ENCODE assay signal across 12 mouse cellular contexts in genomic region chr3:148762541-148763225, GRCm38 (mm10).
DNase-seq lines count a peak whose midpoint lies in the region; ATAC-seq lines count a peak whose summit lies in the region.
"Had no signal": no experiment of that assay in that cellular context is flagged by ENCODE, and none has a peak within 500 bp of the region (broad histone marks: within the 10 kb centered on the region; RNA-seq: fewer than 3 reads in every experiment).

No protein-coding gene starts in this region.

- 20% methylated on average over 11 of the region's 11 CpGs for WGBS in lung, embryonic 15.5 days

- no peaks in the 10 kb centered on the region for H3K9me3 ChIP-seq in lung, embryonic 15.5 days
- H3K9me3 ChIP-seq: embryonic facial prominence, embryonic 13.5 days; midbrain, embryonic 10.5 days; neural tube, embryonic 12.5 days had no signal

- intact Hi-C loops in left cerebral cortex, postnatal 36 days (cut with DNase I): no loop called here

- no peak overlapping the region for H3K4me2 ChIP-seq in lung, embryonic 15.5 days
- H3K4me2 ChIP-seq: embryonic facial prominence, embryonic 13.5 days; hindbrain, embryonic 14.5 days; neural tube, embryonic 12.5 days had no signal

- peak; percentile 25 for DNase-seq in spleen, adult 12 weeks (ENCODE audit: low spot score)
- no peak for DNase-seq in spleen, postnatal 4 days (ENCODE audit: low spot score in 2 of 2)
- peak; percentile 79 to 85 for DNase-seq in natural killer cell, adult 2 months (ENCODE audit: low spot score in 2 of 2)
- DNase-seq in right cerebral cortex, postnatal 10 days (ENCODE audit: low spot score in 2 of 2): no peak
- no peak for DNase-seq in left cerebral cortex, postnatal 36 days (ENCODE audit: low spot score in 2 of 2)
- DNase-seq in cerebellum, postnatal 4 days (ENCODE audit: low spot score in 2 of 2): no peak
- no peak for DNase-seq in cerebellum, postnatal 10 days

- peak; percentile 81; the same call in 1 of the 2 replicates for ATAC-seq in lung, embryonic 15.5 days (ENCODE audit: borderline replicate concordance, extremely low read depth, low FRiP score, low TSS enrichment)

- H3K4me3 ChIP-seq in lung, embryonic 15.5 days: no peak overlapping the region
- H3K4me3 ChIP-seq: embryonic facial prominence, embryonic 13.5 days; midbrain, embryonic 10.5 days; neural tube, embryonic 12.5 days had no signal

- H3K9ac ChIP-seq in lung, embryonic 15.5 days: no peak overlapping the region
- H3K9ac ChIP-seq: embryonic facial prominence, embryonic 13.5 days; hindbrain, embryonic 14.5 days; neural tube, embryonic 12.5 days had no signal

- peaks cover 10% of the 10 kb centered on the region; the same call in 1 of the 2 replicates for H3K4me1 ChIP-seq in lung, embryonic 15.5 days
- H3K4me1 ChIP-seq: embryonic facial prominence, embryonic 13.5 days; midbrain, embryonic 10.5 days; neural tube, embryonic 12.5 days had no signal

- no peaks in the 10 kb centered on the region for H3K36me3 ChIP-seq in lung, embryonic 15.5 days
- H3K36me3 ChIP-seq: embryonic facial prominence, embryonic 13.5 days; midbrain, embryonic 10.5 days; neural tube, embryonic 12.5 days had no signal

- no peaks in the 10 kb centered on the region for H3K27me3 ChIP-seq in lung, embryonic 15.5 days
- H3K27me3 ChIP-seq: neural tube, embryonic 12.5 days had no signal

- H3K27ac ChIP-seq in lung, embryonic 15.5 days: no peak overlapping the region
- H3K27ac ChIP-seq: embryonic facial prominence, embryonic 13.5 days; hindbrain, embryonic 14.5 days; midbrain, embryonic 10.5 days; neural tube, embryonic 12.5 days had no signal

Comparison
In these comparisons a context has a peak if more than half of its experiments do, and no peak if none do; other contexts are left out.
1. DNase-seq: peak in spleen, adult 12 weeks (single experiment) and natural killer cell, adult 2 months (2 of 2); none in spleen, postnatal 4 days (0 of 2), right cerebral cortex, postnatal 10 days (0 of 2), left cerebral cortex, postnatal 36 days (0 of 2), cerebellum, postnatal 4 days (0 of 2) and cerebellum, postnatal 10 days (0 of 2).